ENCODE assay signal across 12 mouse cellular contexts in the genomic region with DNA sequence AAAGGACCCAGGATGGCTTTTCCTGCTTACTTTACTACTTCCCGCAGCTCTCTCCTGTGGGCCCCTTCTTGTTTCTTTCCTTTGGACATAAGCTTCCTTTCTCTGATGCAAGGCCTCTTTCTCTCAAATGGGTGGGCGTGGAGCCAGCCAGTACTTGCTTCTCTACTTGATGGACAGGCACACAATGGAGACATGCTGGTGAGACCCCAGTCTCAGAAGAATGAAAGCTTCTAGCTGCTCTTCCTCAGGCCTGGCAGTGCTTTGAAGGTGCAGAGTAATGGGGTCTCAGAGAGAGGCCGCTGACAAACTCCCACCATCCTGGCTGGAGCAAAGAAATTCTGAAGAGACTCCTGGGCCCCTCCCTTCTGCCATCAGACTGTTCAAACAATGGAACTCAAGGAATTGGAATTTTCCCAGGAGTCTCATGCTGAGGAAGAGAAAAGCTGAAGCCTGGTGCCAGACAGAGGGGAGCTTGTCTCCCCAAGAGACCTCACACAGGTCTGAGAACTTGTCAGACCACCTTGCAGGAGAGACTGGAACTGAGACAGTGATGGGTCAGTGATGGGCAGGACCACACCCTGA. TPM values are rescaled to one million over a fixed set of nuclear protein-coding genes. Genes with fewer than 3 reads are reported as not detected.
A peak's percentile ranks its signal among the peaks of the same experiment; 100 is the strongest.
DNase-seq lines count a peak whose midpoint lies in the region; ATAC-seq and TF ChIP-seq lines count a peak whose summit lies in the region.
"Had no signal": no experiment of that assay in that cellular context is flagged by ENCODE, and none has a peak within 500 bp of the region (broad histone marks: within the 10 kb centered on the region; RNA-seq: fewer than 3 reads in every experiment).

No protein-coding gene starts in this region.

- peak; percentile 90 for ATAC-seq in hindbrain, embryonic 15.5 days (ENCODE audit: low FRiP score, low read depth)
- ATAC-seq in kidney, embryonic 16.5 days (ENCODE audit: low FRiP score, low TSS enrichment) = no peak
- ATAC-seq: Patski had no signal

- H3K9ac ChIP-seq in hindbrain, embryonic 15.5 days = no peak overlapping the region
- no peak overlapping the region for H3K9ac ChIP-seq in kidney, embryonic 16.5 days (replicated peaks; ENCODE audit: low read length)
- H3K9ac ChIP-seq: liver, embryonic 14.5 days had no signal

- 12% methylated on average over 3 of the region's 3 CpGs for WGBS in embryonic facial prominence, embryonic 10.5 days
- 9% methylated on average over 3 of the region's 3 CpGs for WGBS in hindbrain, embryonic 15.5 days
- 38% methylated on average over 3 of the region's 3 CpGs for WGBS in kidney, embryonic 16.5 days

- peaks cover 78% of the 10 kb centered on the region for H3K27me3 ChIP-seq in embryonic facial prominence, embryonic 10.5 days (replicated peaks; ENCODE audit: low read depth, poor library complexity, severe bottlenecking)
- H3K27me3 ChIP-seq in hindbrain, embryonic 15.5 days = no peaks in the 10 kb centered on the region
- H3K27me3 ChIP-seq in kidney, embryonic 16.5 days (ENCODE audit: insufficient read depth, low read length) = no peaks in the 10 kb centered on the region
- H3K27me3 ChIP-seq: Patski had no signal

- no peaks in the 10 kb centered on the region for H3K9me3 ChIP-seq in embryonic facial prominence, embryonic 10.5 days
- no peaks in the 10 kb centered on the region for H3K9me3 ChIP-seq in hindbrain, embryonic 15.5 days
- no peaks in the 10 kb centered on the region for H3K9me3 ChIP-seq in kidney, embryonic 16.5 days (ENCODE audit: low read length)

- no peak overlapping the region for H3K4me2 ChIP-seq in hindbrain, embryonic 15.5 days
- H3K4me2 ChIP-seq in kidney, embryonic 16.5 days (replicated peaks; ENCODE audit: low read depth, low read length) = no peak overlapping the region

- H3K4me3 ChIP-seq in embryonic facial prominence, embryonic 10.5 days = no peak overlapping the region
- H3K4me3 ChIP-seq in hindbrain, embryonic 15.5 days = no peak overlapping the region
- H3K4me3 ChIP-seq in kidney, embryonic 16.5 days (ENCODE audit: low read length) = no peak overlapping the region
- no peak overlapping the region for H3K4me3 ChIP-seq in gastrocnemius, adult 2 months

- peak overlapping the region; percentile 73 for H3K27ac ChIP-seq in embryonic facial prominence, embryonic 10.5 days (replicated peaks)
- H3K27ac ChIP-seq in hindbrain, embryonic 15.5 days (replicated peaks) = peak overlapping the region; percentile 75
- H3K27ac ChIP-seq in kidney, embryonic 16.5 days (ENCODE audit: low read length) = no peak overlapping the region
- no peak overlapping the region for H3K27ac ChIP-seq in gastrocnemius, adult 2 months
- H3K27ac ChIP-seq: liver, embryonic 14.5 days had no signal

- 0 out of 2 replicates have a peak, but pooled peaks cover 10% of the 10 kb centered on the region for H3K36me3 ChIP-seq in embryonic facial prominence, embryonic 10.5 days (replicated peaks)
- no peaks in the 10 kb centered on the region for H3K36me3 ChIP-seq in hindbrain, embryonic 15.5 days
- 0 out of 2 replicates have a peak, but pooled peaks cover 2% of the 10 kb centered on the region for H3K36me3 ChIP-seq in kidney, embryonic 16.5 days (ENCODE audit: insufficient read depth, low read length)

- intact Hi-C loops in gastrocnemius, adult 2 months (cut with DNase I) = no loop called here

- TF ChIP-seq CTCF in gastrocnemius, adult 2 months (IDR thresholded peaks at IDR 0.05) = no peak

- peak; percentile 44 to 54 for DNase-seq in right cerebral cortex, postnatal 10 days (ENCODE audit: low spot score in 2 of 2)
- DNase-seq in right cerebral cortex, adult 18-20 months = no peak
- DNase-seq in embryonic facial prominence, embryonic 10.5 days (ENCODE audit: low spot score) = peak; percentile 60
- peak; percentile 74 for DNase-seq in retina, embryonic 14.5 days (ENCODE audit: low spot score)
- no peak for DNase-seq in frontal cortex, postnatal 10 days (ENCODE audit: low spot score in 2 of 2)
- no peak for DNase-seq in gastrocnemius, adult 2 months
- DNase-seq: cerebellum, adult 2 months; thymus, postnatal 25 days had no signal

- H3K4me1 ChIP-seq in embryonic facial prominence, embryonic 10.5 days = peaks cover 51% of the 10 kb centered on the region
- peaks cover 24% of the 10 kb centered on the region for H3K4me1 ChIP-seq in hindbrain, embryonic 15.5 days (replicated peaks)
- no peaks in the 10 kb centered on the region for H3K4me1 ChIP-seq in kidney, embryonic 16.5 days (ENCODE audit: insufficient read depth, low read length)

RNA-seq across cellular contexts. Expression of a gene that starts 46.2 kb away (rescaled TPM):
- polyA plus RNA-seq in embryonic facial prominence, embryonic 10.5 days (2016; fragmentation: Nextera tagmentation; extraction: Ambion mirVana) = 10.7 and 12.0 TPM in 2 replicates
- 5.2 and 5.7 TPM in 2 replicates for polyA plus RNA-seq in hindbrain, embryonic 15.5 days (2015; fragmentation: Nextera tagmentation; extraction: Ambion mirVana)
- 13.1 and 15.7 TPM in 2 replicates for polyA plus RNA-seq in kidney, embryonic 16.5 days (2015; fragmentation: Nextera tagmentation; extraction: Ambion mirVana)
- total RNA-seq in gastrocnemius, adult 2 months (2021) = 1 to 10 TPM; 1.6 to 2.6 TPM

Comparison
In these comparisons a context has a peak if more than half of its experiments do, and no peak if none do; other contexts are left out.
1. DNase-seq: peak in right cerebral cortex, postnatal 10 days (2 of 2), embryonic facial prominence, embryonic 10.5 days (single experiment) and retina, embryonic 14.5 days (single experiment); none in right cerebral cortex, adult 18-20 months (single experiment), frontal cortex, postnatal 10 days (0 of 2) and gastrocnemius, adult 2 months (single experiment).
2. H3K27ac ChIP-seq: peak in embryonic facial prominence, embryonic 10.5 days (single experiment) and hindbrain, embryonic 15.5 days (single experiment); none in kidney, embryonic 16.5 days (single experiment) and gastrocnemius, adult 2 months (single experiment).